Mouse (Mus musculus) T-helper 17 cell (primary cell): ENCODE measurements around the gene B3gnt6.

Experiments used
- in situ Hi-C, 2 experiments: fragments of 300-600 bp; cut with MboI, MseI; formaldehyde crosslinking; loops; 1 replicate in 1 of 2; 2 replicates in 1 of 2; pipeline ENCODE4 v1.15.1; 2025; ENCODE audit warnings: high pct_unique_total_duplicates in 2 of 2

B3gnt6 gene

DNA sequence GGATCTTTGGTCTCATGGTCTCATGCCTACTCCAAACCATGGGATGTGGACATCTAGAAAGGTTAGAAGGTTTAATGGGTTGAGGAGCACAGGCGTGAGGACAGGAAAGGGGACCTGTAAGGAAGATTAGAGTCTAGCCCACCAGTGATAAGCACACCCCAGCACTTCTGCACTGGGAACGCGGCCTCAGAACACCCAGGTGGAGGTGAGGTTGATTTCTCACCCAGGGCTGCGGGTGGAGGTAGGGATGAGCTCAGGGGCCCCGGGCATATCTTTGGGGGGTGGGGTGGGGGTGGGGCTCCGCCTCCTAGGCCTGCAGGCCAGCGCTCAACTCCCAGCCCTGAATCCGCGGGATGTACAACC, 21.7 kb downstream of the B3gnt6 start:
- in situ Hi-C loops, result no loop called here

DNA sequence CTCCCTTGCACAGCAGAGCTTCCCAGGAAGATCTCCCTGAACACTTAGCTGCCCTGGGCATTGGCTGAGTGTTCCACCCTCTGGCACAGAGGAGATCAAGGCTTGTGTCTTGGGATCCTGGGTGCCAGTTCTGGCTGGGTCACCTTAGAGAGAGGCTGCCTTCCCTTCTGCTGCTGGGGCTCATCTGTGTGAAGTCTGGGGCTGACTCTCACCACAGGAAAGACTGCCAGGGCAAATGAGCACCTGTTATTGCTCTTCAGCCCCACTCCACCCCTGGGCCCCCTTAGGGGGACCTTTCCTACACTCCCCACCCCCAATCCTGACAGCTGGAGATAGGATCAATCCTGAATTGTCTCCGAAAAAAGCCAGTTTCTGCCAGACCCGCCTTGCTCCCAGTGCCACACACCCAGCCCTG, 22.2 kb downstream of the B3gnt6 start:
- in situ Hi-C loops, result no loop called here

DNA sequence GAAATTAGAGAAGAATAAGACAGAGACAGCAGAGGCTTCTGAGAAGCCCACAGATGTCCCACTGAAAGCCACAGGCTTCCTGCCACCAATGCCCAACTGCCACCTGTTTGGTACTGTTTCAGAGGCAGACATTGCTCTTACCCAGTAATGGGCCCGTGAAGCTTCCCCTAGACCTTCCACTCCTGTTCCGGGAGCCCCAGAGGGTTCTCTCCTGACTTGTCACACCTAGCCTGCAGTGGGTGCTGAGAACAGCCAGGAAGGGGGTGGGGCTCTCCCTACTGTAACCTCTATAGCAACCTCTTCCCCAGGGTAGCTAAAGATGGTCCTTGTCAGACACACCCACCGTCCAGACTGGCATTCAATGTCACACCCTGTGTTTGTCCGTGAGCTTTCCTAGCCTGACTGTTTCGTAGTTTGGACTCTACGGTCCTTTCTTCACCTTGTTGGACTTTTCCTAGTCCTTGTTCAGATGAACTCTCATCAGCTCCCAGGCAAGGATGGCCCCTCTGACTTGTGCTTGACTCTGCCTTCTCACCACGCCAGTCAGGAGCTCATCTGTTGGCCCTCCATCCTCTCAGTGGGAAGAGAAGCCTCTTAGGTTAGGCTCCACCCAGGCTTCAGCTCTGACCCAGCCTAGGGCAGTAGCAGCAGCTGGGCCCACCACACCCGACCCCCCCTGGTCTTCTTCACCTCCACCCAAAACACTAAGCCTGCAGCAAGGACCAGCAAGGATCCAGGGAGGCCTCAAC, 22.8 kb downstream of the B3gnt6 start:
- in situ Hi-C loops, result no loop called here

DNA sequence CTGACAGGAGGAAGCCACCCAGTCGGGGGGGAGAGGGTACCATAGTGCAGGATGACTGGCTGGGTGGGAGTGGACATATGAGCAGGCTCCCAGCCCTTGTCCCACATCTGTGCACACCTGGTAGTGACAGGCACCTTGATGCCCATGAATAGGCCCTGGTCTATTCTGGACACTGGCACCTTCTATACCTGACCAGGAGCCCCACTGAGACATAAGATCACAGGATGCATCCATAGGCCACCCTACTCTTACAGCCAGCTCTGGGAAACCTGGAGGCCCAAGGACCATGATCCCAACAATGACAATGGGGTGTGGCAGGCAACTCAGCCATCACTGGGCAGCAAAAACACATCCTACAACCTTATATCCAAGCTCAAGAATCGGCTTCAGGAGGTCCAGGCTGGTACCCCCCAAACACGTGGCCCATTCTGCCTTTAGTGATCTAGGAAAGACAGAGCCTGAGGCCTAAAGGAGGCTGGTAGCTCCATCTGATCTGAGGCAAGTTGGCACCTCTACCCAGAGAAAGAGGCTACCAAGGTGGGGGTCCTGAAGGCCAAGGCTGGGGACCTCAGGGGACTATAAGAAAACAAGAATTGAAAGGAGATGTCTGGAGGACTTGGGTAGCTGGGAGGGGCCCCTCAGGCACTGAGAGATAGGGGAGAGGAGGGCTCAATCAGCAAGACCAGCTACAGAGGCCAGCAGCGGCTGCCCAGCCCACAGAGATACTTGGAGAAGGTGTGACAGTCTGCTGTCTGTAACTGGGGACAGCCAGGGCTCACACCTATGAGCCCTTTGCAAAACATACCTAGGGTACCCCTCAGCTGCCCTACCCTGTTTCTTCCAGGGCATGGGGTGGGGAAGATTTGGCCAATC, 24.2 kb downstream of the B3gnt6 start:
- in situ Hi-C loops, result no loop called here

DNA sequence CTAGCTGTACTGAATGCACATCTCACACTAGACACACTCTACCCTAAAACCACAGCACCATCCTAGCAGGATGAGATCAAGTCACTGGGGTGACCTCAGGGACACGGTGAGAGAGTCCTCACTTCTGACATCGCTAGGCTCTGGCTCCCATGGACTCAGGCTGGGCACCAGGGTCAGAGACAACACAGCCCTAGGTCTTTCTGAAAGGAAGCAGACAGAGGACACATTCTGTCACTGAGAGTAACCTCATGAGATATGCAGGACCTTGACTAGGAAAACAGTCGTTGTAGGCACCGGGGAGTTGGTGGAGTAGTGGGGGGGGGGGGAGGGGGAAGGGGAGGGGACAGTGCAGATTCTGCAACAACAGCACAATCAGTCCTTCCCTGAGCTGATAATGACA, 25.9 kb downstream of the B3gnt6 start:
- in situ Hi-C loops, result no loop called here

DNA sequence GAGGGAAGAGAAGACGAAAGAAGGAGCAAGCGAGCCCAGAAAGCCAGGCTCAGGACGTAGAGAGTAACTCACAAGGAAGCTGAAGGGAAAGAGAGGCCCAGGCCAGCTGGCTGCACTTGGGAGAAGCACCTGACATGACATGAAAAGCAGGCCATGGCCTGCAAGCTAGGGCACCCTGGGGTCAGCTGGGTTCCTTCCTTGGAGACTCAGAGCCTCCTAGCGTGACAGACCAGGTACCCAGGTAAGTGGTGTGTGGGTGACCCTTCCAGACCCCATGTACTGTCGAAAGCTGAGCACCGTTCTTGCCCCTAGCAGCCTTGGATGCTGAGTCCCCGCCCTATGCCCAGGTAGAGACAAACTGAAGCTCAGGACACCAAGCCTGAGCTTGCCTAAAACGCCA, 26.6 kb downstream of the B3gnt6 start:
- in situ Hi-C loops, result no loop called here

DNA sequence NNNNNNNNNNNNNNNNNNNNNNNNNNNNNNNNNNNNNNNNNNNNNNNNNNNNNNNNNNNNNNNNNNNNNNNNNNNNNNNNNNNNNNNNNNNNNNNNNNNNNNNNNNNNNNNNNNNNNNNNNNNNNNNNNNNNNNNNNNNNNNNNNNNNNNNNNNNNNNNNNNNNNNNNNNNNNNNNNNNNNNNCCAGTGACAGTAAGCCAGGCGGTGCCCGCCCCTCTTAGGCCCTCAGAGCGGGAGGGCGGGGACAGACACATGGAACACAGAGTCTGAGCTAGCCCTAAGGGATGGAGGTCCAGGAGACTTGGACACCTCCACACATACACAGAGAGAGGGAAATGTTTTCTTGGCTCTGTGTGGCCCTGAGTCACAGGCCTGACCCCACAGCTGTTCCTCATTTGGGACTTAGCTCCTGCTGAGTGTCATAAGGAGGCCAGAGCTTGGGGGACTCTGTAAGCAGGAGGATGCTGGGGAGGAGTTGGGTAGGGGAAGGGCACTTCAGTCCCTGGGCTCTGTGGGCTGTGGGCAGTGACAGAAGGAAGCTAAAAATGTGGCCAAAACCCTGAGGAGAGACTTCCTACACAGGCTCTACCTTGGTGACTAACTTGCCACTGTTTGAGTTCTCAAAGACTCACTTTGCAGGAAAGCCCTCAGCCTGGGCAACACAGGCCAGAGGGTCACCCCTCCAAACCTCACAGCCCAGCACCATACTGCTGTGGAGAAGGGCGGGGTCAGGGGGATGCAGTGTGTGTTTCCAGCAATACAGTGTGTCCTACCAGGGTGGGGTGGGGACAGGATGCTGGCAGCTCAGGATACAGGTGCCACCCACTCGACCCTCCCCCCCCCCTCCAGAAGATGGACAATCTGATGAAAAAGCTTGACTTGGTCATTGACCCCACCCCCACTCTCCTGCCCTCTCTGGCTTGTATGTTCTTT, 27.9 kb downstream of the B3gnt6 start:
- in situ Hi-C loops, result no loop called here

DNA sequence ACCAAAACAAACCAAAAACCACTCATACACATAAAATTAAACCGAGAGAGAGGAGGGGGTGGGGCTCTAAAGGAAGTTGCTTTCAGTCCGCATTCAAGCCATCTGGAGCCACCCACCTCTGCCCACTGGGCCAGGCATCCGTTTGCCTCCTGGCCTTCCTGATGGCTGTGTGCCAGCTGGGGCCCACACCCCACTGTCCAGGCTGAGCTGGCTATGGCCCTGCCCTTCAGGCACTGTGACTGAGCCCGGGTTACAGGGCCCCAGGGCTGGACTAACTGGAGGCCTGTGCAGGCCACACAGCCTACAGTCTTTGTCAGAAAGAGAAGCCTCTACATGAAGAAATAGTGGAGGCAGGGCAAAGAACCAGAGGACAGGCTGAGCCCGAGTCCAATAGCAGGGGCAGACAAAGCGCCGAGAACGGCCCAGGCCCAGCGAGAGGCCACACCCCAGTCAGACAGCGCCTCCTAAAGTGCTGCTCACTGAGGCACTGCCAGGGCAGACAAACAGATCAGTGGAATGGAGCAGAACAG, 34.2 kb downstream of the B3gnt6 start:
- in situ Hi-C loops, result no loop called here

DNA sequence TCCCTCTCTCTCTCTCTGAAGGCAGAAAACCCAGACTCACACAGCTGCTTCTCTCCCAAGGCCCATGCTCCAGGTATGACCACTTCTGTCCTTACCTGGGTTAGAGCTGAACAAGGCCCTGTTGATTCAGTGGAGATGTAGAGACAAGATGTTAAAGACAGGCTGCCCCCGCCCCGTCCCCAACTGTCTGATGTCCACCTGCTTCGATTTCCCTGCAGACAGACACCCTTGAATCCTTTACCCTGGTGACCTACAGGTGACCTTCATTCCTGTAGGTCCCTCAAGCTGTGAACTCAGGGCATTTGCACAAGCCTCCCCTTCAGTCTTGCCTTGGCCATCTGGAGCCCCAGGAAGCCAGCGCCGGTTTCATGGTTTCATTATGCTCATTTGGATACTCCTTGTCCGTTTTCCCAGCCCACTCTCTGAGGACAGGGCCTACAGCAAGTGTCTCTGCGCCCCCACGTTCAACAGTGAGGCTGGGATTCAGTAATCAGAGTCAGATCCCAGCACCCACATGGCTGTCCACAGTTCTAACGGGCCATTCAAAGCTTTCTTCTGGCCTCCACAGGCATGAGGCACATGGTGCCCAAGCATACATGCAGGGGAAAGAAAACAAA, 34.8 kb downstream of the B3gnt6 start:
- in situ Hi-C loops, result no loop called here

DNA sequence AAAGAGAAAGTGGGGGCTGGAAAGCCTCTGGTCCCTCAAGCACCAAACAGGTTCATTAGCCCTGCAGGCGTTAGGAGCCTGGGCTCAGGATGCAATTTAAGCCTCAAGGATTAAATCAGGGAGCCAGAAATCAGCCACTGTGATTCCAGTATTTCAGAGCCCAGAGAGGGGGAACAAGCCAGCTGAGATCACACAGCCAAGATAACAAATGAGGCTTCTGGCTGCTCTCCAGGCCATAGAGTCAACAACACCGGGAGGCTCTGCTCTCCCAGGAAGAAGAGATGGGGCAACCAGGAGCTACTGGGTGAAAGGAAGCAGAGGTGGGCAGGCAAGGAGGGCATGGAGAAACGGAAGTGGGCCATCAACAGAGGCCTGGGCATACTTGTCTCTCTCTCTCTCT, 35.6 kb downstream of the B3gnt6 start:
- in situ Hi-C loops, result no loop called here

DNA sequence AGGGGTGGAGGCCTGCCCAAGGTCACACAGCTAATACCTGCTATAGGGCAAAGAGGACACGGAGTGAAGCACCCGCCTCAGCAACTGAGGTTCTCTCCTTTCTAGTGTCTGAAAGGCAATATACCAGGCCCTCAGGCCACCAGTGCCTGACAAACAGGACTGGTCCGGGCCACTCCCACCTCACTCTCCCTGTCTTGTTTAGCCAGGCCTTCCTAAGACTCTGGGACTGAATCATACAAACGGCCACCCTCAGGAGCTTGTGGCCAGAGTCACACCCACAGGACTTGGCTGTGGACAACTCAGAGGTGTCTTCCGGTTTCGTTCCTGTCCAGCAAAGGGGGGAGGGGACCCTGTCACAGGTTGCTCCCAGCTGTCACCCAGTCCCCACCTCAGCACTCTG, 37.0 kb downstream of the B3gnt6 start:
- in situ Hi-C loops, result no loop called here

DNA sequence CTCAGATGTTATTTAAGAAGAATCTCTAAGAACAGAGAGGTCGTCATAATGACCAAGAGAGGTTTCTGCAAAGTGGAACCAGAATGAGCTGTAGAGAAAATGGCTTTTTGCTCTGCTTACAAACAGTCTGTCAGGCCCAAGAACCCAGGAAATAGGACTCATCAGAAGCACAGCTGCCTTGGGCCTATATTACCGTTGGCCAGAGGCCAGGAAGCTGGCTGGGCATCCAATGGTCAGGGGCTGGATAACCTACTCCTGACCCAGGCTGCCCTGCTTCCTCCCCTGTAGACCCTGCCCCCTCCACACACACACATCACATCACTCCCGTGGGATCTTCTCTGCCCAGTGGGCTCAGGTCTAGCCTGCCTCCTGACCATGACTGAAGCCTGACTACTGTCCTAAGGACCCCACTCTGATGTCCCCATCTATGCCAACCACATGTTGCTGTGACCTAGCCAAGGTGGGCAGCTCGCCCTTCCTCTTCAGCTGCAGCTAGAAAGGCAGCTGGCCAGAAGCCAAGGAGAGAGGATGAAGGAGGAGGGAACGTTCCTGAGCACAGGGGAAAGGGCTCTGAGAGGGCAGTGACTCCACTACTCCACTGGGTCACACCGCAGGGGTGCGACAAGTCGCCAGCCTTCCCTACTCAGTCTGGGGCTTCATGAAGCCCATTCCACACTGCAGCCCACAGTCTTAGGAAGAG, 39.1 kb downstream of the B3gnt6 start:
- in situ Hi-C loops, result no loop called here

DNA sequence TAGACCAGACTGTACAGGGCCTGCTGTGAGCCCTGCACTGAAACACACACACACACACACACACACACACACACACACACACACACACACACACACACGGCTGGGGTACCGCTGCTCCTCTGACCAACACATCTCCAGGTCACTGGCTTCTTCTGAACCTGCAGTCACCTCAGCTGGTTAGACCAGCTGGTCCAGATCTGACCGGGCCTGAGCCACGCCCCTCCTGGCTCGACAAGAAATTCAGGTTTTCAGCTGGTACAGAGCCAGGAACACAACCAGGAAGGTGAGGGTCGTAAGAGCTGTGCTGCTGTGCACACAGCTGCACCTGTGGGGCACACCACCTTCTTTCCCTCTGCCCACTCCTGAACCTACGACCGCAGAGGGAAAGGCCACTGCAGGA, 40.8 kb downstream of the B3gnt6 start:
- in situ Hi-C loops, result no loop called here

DNA sequence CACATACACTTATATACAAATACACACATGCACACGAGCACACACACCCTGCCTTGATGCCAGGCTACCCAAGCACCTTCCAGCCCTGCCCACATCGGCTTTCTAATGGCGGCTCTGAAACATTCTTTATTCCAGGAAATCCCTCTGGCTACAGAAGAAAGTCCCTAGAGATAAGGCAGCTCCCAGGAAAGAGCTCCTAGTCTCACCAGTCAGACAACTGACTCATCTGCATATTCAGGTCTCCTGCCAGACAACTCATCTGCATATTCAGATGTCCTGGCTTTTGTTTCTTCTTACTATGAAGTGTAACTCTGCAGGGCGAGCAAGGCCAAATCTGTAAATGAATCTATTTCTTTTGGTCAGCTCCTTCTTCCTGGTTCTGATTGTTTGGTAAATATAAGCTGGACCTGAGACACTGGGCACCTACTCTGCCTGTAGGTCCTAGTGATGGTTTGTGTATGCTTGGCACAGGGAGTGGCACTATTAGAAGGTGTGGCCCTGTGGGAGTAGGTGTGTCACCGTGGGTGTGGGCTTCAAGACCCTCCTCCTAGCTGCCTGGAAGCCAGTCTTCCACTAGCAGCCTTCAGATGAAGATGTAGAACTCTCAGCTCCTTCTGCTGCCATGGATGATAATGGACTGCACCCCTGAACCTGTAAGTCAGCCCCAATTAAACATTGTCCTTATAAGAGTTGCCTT, 41.5 kb downstream of the B3gnt6 start:
- in situ Hi-C loops, result no loop called here

DNA sequence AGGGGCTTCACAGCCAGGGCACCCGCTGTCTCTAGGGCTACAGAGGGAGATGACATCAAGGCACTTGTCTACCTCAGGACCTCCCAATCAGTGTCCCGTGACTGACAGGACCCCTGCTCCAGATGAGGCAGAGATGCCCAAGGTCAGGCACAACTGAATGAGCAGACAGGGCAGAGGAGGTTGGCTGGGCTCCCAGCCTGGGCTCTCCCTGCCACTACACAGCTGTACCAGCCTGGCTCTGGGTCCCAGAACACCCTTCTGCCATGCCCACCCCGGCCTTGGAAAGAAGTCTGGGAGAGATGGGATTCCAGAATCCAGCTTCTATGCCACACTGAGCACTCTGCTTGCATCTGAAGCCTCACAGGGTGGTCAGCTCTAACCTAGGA, 43.0 kb downstream of the B3gnt6 start:
- in situ Hi-C loops, result no loop called here

DNA sequence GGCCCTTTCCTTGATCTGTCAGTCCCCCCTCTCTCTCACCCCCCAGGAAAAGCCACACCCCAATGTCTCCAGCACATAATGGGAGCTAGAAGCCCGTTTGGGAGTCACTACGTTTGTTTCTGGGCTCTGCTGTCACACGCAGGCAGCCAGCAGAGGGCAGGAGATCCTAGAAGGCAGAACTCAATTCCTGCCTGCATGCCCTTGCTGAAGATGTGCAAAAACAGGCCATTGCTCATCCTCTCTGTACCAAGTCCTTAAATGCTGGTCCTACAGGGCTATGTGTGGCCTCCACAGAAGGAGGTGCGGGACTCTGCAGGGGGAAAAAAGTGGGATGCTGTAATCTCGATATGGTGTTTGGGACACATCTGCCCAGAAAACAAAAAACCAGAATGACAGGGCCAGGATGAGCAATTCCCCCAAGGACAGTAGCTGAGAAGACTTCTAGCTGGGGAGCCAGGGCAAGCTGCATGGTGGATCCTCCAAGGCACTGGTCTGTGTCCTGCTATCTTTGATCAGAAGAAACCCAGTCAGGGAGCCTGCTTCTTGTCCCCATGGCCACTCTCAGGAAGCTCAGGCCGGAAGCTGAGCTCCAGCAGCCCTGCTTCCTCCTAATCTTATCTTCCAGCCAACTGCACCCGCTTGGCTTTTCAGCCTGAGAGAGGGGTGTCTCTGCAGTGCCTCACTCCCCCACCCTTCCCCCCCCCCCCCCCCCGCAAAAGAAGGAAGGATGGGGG, 43.6 kb downstream of the B3gnt6 start:
- in situ Hi-C loops, result no loop called here

DNA sequence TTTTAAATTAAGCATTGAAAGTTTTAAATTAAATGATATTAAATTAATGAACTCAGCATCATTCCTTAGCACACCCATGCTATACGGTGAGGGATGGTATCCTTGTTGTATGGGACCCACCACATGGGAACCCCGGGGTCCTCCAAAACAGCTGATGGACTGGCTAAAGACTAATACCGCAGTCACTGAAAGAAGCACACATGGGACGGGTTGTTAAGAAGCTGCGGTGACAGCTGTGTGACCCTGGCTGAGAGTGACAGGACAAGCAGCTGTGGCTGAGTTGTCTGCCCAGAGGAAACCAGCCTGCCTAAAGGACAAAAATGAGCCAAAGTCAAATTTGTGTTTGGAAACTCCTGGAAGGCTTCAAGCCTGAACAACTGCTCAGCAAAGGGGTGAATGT, 45.4 kb downstream of the B3gnt6 start:
- in situ Hi-C loops, result no loop called here

DNA sequence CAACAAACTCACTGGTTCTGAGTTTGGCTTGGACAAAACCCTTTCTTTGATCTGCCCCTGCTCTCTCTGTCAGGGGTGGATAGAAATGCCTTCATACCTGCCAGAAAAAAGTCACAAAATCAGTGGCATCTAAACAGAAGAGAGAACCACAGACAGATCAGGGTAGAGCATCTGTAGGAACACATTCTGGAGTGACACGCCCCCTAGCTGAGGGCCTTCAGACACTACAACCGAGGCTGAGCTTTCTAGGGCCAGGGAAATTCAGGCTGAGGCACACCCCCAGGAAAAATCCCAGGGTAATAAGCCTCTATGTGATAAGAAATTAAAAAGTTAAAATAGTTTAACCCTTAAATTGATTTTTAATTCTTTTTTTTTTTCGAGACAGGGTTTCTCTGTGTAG, 45.9 kb downstream of the B3gnt6 start:
- in situ Hi-C loops, result no loop called here

DNA sequence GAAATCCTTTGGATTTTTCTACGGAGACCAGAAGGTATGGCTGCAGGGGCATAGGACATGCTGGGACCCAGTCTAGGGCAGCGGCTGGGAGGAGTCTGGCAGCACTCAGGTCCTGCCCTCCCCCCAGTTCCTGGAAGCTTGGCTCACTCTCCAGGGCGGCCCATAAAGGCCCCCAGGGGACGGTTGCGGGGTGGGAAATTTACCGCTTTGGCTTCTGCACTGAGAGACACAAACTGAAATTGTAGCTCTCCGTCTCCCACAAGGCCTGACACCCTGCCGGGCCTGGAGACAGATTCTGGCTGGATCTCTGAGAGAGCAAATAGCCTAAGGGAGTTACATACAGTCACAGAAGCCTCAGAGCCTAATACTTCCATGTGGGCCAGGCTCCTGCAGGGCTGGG, 46.9 kb downstream of the B3gnt6 start:
- in situ Hi-C loops, result no loop called here
